Mouse (Mus musculus) CD4-positive, CD25-positive, alpha-beta regulatory T cell, adult 2 months (primary cell): ENCODE results near the gene Lin9.
"Not testable (repeated sequence)": the region's sequence is repeated elsewhere in the genome, so short reads cannot be mapped to it uniquely, and the experiment has no call there.

ENCODE experiments used
- DNase-seq: peaks from one replicate; pipeline ENCODE4 v3.0.0-alpha.2; 2012; ENCODE audit warnings: low read depth, low spot score

Gene Lin9

DNA sequence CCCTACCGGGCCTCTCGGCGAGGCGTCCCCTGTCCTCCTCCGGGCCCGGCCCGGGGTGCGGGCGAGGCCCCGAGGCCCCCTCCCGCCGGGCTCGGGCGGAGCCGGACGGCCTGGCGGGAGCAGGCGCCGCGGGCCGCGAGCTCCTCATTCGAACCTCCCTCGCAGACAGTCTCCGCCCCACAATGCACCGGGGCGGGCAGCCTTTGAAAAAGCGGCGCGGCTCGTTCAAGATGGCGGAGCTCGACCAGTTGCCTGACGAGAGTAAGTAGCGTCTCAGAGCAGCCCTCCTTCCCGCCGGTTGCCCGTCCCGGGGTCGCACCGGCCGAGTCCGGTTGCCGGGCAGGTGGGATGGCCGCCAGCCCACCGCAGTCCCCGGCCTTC is at the start of gene Lin9:
Gene Lin9 (plus strand): TSS at position 14 of the 381 bp plus-strand sequence.
- DNase-seq: peak; percentile 93

DNA sequence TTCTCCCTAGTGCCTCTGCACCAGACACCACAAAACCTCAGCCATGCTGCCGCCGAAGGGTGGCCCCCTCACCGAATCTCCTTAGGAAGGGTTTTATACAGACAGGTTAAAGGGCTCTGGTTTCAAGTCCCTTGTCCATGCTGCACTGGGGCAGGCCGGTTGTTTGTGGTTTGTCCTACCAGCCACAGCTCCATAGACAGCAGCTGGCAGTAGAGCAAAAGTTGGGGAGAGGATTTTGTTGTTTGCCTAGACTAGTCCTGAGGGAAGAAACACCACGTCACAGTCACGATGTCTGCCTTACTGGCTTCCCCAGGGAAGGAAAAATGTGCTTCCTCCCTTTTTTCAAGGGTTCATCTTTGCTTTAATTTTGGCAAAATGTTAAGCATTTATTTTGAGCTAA is 40.4 kb upstream of the Lin9 start:
- DNase-seq: no peak

DNA sequence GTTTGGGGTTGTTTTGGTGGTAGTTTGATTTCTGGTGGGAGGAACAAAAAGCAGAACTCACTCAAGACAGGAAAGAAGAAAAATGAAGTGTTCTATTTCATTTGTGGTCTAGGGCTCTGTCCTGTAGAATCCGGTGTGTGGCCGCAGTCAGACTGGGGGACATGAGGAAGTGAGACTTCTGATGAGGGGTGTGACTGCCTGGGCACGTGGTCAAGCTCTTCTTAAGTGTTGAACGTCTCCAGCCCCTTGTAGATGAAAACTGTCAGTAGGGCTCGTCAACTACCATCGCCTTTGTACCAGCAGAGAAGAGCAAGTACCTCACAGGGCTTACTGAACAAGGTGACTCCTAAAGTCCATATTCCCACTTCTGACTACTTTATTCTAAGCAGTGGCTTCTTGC is 39.1 kb upstream of the Lin9 start:
- no peak for DNase-seq

DNA sequence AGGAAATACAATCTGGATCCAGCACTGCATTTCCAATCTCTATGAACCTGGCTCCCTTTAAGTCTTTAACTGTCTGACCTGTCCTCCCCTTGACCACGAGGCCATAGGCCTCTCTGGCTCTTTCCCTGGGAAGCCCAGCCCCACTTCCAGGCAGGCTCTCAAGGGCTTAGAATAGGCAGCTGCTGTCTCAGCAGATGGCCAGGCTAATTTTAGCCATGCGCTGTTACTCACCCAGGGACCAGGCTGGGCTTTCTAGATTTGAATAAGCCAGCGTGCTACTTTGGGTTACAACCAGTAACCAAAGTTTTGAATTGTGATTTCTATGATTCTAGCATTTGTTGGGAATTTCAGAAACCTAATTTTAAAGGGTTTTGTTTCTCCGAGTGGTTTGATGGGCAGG is 36.4 kb upstream of the Lin9 start:
- no peak for DNase-seq

DNA sequence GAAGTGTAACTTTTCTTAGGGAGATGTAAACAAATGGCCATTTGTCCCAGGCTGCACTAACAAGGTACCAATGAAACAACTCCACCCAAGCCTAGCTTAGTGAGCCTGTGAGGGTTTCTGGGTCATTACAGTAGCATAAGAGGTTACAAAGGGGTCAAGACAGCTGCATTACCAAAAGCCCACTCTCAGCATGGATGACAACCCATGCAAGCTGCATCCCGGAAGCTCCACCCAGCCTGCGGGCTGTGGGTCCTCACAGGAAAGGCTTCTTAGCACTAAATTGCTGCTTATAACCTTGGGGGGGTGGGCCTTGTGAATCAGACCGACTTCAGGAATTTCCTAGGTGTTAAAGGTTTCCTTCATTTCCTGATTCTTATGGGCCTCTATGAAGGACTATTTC is 34.8 kb upstream of the Lin9 start:
- no peak for DNase-seq

DNA sequence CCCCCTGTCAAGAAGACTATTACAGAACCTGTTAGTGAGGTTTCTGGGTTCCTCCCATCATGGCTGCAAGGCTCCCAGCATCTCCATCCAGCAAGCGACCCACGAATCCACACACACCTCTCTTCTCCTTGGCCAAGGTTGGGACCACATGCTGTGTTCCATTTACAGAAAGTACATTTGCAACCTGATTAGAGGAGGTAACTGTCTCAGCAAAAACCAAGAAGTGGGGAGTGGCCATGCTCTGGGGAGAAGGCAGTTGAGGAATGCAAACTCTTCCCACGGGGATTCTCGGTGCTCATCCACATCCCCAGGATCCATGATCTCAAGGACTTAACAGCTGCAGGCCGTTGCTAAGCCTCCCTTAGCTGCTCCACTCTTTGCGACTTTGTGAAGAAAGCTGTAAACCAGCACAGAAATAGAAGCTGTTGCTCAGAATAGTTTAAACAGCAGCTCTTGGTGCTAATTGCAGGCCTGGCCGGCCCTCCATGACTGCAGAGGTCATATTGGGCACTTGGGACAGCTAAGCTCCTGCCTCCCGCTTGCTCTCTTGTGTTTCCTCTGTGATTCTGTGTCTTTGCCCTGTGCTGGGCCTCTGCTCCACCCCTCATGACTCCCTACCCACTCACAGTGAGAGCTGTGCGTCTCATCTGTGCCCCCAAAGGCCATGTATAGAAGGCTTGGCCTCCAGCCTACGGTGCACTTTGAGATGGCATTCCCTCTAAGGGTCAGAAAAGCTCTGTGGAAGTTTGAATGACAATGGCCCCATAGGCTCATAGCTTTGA is 34.0 kb upstream of the Lin9 start:
- DNase-seq: no peak

DNA sequence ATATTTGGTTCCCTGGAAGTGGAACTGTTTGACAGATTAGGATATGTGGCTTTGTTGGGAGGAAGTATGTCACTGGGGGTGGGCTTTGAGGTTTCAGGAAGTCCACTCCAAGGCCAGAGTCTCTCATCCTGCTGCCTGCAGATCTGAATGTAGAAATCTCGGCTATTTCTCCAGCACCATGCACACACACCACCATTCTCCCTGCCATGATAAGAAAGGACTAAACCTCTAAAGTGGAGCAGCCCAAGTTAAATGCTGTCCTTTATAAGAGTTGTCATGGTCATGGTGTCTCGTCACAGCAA is 33.4 kb upstream of the Lin9 start:
- no peak for DNase-seq

DNA sequence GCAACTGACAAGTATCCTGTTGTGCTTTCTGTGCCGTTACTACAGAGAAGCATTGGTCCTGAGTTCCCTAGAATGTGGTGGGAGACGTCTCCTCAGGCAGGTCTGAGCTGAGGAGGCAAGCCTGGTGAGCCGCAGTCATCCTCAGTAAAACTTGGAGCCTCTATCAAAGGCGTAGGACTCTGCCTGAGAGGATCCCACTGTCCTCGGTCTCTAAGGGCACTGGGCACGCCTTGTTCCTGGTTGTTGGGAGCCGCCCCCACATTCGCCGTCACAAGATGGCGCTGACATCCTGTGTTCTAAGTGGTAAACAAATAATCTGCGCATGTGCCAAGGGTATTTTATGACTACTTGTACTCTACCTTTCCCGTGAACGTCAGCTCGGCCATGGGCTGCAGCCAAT is 29.1 kb upstream of the Lin9 start:
- DNase-seq: not testable (repeated sequence)

DNA sequence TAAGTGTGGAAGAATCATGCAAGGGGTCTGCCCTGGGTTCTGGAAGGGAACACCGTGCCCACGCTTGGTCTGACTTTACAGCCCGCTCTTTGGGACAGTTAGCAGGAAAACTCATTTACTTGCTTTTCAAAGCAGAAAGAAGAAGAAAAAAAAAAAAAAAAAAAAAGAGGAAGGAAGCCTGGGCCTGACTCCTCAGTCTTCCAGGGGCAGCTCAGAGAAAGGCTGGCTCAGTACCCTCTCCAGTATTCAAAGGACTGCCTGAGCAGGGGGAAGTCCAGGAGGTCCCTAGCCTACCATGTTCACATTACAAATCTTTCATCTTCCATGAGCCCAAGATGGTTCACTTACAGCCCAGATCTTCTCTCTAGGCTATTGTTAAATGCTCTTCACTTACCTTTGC is 24.2 kb upstream of the Lin9 start:
- DNase-seq: no peak

DNA sequence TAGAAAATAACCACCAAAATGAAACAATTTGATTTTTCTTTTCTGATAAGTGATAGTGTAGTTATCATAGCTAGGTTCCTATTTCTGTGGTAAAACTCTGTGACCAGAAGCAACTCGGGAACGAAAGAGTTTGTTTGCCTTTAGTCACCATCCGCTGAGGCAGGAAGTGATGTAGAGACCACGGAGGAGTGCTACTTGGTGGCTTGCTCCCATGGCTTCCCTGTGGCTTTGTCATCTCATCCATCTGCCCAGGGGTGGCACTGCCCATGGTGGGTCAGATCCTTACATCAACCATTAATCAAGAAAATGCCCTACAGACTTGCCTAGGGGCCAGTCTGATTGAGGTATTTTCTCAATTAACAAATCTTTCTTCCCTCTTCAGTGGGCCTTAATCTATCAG is 18.6 kb upstream of the Lin9 start:
- DNase-seq: no peak

DNA sequence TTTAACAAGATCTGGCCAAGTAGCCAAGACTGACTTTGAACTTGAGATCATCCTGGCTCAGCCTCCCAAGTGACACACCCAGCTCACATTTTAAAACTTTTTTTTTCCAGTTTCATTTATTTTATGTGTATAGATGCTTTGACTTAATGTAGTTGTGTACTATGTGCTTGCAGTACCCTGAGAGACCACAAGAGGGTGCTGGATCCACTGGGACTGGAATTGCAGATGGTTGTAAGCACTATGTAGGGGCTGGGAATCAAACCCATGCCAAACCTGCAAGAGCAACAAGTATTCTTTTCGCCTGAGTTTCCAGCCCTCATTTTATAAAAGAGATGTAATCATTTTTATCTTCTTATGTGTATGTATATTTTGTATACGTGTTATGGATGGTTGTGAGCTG is 17.0 kb upstream of the Lin9 start:
- DNase-seq: peak; percentile 45

DNA sequence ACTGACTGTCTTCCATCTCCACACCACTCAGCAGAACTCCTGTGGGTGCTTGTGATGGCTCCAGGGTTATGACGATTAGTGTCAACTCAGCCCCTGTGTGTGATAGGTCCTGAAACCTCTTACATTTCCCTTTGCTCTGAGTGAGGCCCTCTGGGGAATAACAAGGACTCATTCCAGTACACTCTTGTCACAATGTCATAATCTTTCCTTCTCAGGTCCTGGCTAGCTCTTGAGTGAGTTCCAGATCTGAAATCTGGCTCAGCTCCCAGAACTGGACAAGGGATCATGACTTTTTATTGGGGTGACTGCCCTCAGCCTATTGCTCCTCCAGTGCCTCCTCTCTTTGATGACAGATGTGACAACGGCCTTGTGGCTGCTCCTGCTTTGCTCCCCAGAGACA is 14.8 kb upstream of the Lin9 start:
- DNase-seq: no peak

DNA sequence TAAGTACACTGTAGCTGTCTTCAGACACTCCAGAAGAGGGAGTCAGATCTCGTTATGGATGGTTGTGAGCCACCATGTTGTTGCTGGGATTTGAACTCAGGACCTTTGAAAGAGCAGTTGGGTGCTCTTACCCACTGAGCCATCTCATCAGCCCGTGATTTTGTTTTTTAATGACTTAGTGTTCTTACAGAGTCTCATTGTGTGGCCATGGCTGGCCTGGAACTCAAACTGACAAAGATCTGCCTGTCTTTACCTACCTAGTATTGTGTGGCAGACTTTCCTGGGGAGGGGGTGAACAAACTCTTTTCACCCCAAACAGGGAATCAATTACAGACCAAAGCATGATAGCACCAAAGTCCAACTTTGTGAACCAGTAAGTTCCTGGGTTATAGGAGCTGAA is 3.2 kb upstream of the Lin9 start:
- not testable (repeated sequence) for DNase-seq

DNA sequence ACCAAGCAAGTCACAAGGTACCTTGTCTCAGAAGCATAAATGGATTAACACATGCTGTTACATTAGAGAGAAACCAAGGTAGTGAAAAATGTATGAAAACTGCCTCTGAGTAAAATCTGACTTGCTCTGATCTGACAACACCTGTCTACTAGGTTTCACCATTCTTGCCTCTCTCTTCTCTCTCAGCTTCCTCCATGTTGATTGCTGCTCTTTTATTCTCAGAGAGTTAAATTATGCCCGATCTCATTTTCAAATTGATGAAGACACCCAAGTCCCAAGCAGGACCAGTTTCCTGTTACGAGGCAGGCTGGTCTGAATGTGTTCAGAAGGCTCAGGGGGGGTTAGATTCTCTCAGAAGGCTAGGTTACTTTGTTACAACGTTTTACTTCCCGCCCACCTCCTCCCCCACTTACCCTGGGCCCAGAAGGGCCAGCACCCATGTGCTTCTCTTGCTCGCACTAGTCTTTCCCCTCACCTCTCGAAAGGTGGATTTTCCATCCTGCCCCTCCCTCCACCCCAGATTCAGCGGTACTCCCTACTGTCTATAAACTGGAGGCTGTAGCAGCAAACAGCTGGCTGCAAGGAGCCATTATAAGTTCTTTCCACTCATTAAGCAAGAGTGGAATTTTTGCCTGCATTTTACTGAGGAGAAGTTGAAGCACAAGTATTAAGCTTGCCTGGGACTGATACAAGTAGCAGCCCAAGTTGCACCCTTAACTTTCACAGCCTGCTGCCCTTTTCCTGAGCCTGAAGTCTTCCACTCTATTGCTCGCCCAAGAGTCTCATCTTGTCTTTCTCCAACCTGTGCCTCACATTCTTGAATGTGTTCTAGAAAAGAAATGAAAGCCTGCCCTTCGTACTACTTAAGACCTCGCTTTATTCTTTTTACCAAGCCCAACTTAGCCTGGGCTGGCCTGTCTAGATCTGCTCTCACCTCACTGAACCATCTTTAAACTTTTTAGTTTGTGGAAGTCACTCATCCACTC is 1.2 kb upstream of the Lin9 start:
- peak; percentile 29 for DNase-seq

DNA sequence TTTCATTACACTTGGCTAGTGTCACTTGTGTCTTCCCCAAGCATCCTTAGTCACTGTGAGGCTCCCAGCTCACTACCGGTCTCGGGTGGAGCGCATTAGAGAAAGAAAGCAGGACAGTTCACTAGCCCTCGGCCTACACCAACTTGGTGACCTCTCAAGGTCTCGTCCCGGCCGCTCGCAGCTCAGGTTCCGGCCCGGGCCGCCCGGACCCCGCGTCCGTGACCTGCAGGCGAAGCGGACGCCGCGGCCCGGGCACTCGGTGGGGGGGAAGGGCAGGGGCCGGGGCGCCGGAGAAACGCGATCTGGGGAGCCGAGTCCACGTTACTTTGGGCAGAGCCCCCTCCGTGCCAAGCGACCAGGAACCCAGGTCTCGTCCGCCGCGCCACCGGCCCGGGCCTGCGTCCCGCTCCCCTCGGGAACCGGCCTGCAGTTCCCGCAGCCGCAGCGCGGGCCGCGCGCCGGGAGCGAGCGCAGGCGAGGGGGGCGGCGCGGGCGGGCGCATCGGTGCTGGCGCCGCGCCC is 285 bp upstream of the Lin9 start:
- no peak for DNase-seq

DNA sequence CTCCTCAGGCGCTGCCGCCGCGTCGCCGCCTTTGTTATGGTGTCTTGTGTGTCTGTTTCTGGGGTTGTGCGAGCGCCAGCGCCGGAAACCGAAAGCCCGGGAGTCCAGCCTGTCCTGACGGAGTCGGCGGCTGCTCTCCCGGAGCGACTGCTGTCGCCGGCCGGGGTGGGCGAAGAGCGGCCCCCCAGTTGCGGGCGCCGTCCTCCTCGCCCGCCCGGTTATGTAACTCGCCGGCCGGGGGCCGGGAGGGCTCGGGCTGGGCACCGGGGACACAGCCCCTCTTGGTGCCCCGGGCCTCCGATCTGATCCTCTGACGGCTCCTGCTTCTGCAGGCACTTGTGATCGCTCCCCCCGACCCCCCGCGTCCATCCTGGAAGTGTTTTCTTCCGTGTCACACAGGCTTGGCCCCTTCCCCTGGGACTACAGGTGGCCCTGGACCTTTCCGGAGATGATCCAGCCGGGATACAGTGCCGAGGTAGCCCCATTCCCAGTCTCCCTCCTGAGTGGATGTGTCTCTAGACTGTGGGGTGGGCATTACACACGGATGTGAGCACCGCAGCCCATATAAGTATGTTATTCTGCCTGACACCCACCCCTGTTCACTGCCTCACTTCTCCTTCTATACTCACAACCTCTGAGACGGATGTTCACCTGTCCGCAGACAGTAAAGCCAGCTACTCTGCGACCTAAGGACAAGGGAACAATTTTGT is 723 bp downstream of the Lin9 start:
- peak; percentile 38 for DNase-seq

DNA sequence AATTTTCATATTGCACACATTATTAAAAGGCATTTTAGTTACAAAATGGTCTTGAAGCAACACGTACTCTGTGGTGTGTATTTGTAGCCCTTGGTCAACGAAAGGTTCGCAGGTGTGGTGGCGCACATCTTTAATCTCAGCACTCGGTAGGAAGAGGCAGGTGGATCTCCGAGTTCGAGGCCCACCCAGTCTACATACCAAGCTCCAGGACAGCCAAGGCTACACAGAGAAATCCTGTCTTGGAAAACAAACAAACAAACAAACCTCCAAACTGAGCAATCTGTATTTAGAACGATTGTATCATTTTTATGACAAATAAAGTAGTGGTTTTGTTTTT is 1.2 kb downstream of the Lin9 start:
- peak; percentile 39 for DNase-seq

DNA sequence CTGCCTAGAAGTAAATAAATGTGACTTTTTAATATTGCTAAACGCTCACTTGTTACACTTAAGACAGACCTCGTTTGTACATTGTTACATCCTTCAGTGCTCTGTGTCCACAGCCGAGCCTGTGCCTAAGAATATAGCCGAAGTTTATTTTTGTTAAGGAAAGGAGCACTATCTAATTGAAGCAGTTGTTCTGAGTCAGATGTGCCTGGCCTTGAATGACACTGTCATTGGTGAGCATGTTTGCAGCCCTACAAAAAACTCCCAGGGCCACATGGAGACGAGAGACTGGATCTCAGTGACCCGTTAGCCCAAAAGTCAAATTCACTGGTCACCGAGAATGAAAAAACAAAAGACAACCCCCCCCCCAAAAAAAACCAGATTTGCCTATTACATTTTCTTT is 50.3 kb downstream of the Lin9 start:
- no peak for DNase-seq

DNA sequence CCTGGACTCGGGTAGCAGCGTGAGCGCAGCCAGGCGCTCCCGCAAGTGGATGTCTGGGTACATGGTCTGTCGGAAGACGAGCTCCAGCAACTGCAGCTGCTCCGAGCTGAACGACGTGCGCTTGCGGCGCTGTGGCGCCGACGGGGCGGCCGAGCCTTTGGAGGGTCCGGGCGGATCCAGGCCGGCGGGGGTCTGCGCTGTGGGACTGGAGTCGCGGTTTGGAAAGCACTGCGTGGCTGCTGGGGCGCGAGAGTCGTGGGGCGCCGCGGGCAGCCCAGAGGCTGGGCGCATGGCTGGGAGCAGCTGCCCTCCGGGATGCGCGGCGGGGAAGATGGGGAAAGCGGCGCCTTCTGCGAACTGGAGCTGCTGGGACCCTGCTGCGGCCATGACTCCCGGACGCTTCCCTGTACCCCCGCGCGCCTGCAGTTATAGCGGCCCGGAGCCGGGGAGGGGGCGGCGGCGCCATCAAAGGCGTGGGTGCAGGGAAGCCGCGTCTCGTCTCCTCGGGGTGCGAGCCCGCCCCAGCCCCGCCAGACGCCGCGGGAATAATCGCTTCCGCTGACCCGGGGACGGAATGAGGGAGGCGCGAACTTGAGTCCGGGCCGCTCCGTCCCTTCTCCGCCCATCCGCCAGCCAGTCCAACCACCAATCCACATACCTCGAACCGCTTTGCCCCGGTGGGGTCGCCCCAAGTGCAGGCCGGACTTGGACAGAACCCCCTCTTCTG is 55.8 kb downstream of the Lin9 start, which contains the start of gene Mixl1:
Gene Mixl1 (minus strand): TSS at position 409 of the 727 bp plus-strand sequence.
- DNase-seq: peak; percentile 9

DNA sequence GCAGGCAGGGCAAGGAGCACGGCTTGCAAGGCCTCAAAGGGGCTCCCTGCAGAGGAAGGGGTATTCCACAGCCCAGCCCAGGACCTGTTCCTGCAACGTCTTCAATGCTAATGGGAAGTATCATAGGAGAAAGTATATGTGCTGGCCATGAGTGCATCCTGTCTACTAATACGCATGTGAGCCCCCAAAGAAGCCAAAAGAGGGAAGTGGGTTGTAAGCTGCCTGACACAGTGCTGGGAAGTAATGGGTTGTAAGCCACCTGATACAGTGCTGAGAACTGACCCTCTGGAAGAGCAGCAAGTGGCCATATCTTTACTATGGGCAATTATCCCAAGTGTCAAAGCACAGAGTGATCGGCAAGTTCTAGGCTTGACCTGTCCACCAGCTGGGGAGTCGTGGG is 57.1 kb downstream of the Lin9 start:
- DNase-seq: no peak

DNA sequence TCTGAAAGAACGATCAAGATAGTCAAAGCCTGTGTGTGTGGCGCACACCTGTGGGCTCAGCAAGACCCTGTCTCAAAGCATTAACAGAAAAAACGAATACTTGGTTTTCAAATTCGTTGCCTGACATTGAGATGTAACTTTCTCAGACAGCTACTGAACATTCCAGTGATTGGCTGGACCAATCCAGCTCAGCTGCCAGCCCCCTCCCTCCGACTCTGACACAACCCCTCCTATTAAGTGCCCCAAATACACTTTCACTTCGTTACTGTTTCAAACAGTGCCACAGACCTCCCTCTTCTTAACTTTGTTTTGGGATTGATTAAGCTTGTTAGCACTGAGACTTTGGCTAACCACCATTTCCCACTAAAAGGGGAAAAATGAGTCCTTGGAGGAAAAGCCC is 62.5 kb downstream of the Lin9 start:
- DNase-seq: no peak

DNA sequence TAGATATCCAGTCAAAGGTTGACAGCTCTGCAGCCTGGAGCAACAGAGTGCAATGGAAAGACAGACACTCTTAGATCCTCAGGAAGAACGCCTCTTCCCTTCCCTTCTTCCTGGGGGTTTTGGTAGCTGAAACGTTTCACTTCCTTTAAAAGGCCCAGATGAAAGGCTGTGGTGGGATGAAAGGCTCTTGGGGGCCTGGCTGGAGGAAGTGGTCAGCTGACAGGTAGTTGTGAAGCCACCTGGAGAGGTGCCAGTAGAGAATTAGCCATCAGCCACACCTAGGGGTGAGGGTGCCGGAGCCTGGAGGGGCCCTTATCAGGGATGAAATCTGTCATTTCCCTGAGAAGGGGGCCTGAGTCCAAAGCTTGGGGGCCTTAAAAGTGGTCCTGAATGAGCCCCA is 66.4 kb downstream of the Lin9 start:
- no peak for DNase-seq
